Mouse (Mus musculus): Measurements from ENCODE around the gene Hltf.
"Not testable (repeated sequence)": the region's sequence is repeated elsewhere in the genome, so short reads cannot be mapped to it uniquely, and the experiment has no call there.

The Hltf gene

GRCm38 (mm10) chr3:20104776-20105175, 47.2 kb downstream of the Hltf start:
- no peak for DNase-seq

- DNase-seq: no peak
These were observed 51.3 kb downstream of the Hltf start for GRCm38 (mm10) chr3:20108881-20109280.

DNA sequence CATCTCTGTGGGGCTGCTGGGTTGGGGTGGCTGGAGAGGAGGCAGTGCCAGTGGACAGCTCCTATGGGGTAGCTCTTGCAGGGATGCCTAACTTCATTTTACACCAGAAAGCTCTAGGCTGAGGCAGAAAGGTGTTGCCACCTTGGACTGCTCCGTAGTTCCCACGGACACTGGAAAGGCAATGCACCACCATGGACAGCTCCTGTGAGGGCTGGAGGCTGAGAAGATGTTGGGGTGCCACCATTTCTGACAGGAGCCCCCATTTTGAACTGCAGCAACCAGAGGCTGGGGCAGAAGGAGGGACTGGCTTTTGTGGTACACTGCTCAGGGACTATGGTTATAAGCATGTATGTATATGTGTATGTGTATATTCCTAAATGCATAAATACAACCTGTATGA, 54.3 kb downstream of the Hltf start:
- no peak for DNase-seq

- DNase-seq: no peak
These were observed 61.5 kb downstream of the Hltf start for GRCm38 (mm10) chr3:20119044-20119591.

DNA sequence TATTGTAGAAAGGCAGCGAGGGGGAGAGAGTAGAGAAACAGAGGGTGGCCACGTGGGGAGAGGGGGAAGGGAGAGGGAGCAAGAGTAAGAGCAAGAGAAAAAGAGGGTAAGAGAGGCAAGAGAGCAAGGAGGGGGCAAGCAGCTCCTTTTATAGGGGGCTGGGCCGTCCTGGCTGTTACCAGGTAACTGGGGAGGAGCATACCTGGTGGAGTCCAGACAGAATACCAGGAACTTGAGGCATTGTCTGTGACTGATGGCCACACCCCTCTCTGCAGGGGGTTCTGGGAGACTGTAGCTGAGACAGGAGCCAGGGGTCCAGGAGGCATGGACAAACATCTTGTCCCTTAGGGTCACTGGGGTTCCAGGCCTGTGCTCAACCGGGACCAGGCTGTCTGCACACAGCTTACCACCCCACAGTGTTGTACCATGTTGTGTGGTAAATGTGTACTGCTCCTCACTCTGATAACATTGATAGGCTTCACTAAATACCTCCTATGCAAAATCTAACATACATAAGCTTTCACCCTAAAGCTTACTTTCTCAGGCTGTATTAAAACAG, 62.2 kb downstream of the Hltf start:
- DNase-seq: no peak

GRCm38 (mm10) chr3:20121582-20121981, 64.0 kb downstream of the Hltf start:
- not testable (repeated sequence) for DNase-seq

GRCm38 (mm10) chr3:20125604-20126003, 68.0 kb downstream of the Hltf start:
- no peak for DNase-seq

DNA sequence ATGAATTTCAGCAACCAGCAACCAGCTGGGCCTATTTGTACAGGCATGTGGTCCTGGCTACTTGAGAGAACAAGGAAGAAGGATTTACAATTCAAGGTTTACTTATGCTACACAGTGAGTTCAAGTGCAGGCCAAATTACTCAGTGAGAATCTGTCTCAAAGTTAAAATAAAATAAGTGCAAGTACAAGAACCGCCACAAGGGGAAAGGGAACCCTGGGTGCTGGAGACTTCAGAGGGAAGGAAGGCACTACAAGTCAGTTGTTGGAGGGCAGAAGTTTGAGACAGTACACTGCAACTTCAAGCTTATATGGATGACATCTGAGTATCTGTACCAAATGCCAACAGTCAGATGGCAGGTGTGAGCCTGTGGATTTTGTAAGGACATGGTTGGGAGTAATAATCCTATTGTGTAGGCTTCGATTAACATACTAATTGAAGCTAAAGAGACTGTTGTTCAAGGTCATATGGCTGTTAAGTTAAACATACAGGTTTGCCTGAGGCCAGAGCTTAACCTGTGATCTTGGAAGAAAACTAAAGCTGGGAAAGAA, 69.5 kb downstream of the Hltf start:
- DNase-seq: peak; percentile 22

GRCm38 (mm10) chr3:20129491-20129890, 71.9 kb downstream of the Hltf start:
- no peak for DNase-seq

DNA sequence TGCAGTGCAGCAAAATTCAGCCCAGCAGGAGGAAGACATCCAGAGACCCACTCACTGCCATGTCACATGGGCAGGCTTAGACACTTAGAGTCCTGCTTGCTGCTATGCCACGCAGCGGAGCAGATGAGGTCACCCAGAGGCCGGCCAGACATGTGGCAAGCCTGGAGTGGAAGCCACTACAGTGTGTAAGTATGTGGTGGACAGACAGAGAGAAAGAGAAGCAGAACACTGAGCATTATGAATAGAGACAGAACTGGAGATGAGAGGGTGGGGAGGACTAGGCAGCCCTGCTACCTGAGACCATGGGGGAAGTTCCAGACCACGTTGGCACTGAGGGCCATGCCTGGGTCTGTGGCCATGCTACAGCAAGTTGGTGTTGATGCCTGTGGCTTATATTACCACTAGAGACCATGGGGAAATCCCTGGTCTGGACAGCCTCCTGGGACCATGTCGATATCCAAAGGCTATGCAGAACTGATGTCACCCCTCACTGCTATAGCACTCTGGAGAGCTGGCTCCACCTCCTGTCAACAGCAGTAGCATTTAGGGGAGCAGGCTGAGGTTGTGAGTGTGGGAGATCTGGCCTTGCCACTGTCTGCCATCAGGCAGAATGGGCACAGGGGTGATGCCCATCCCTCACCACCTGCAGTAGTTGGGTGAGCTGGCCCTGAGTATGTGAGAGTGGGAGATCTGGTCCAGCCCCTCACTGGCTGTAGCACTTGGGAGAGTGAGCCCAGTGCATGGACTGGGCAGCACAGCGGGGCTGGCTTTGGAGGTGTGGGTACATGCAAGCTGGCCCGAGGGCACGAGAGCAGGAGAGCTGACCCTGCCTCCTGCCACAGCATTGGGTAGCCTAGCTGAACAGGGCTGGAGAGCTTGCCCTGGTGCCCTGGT, 73.1 kb downstream of the Hltf start:
- no peak for DNase-seq

DNA sequence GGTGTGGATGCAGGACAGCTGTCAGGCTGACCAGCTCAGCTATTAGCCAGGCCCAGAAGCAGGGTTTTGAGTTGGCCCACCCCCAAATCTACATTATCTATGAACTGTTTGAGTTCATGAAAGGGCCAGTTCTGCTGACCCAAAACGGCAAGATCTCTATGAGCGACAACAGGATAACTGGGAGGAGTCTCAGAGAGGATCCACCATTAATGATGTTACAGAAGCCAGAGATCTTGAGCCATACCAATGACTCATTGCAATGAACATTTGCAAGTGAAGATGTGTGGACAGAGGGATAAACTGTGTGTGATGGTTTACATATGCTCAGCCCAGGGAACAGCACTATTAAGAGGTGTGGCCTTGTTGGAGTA, 73.7 kb downstream of the Hltf start:
- no peak for DNase-seq

DNA sequence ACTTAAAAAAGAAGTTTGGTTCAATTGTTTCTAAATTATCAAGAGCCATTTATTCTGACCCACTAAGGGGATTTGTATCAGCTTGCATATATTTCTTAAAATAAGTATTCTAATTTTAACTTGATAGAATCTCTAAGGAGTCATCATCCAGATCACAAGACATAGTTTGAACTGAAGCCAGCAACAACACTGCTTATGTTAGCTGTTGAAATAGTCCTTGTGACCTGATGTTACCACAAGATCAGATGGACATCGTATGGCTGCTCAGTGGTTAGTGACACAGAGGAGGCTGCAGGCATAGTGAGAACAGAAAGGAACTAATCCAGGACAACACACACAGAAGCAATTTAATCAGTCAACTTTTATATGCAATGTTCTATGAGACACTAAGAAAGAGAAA, 75.1 kb downstream of the Hltf start:
- no peak for DNase-seq

- no peak for DNase-seq
These were observed 76.1 kb downstream of the Hltf start for GRCm38 (mm10) chr3:20133745-20134144.

GRCm38 (mm10) chr3:20134545-20134944, 76.9 kb downstream of the Hltf start:
- no peak for DNase-seq

DNA sequence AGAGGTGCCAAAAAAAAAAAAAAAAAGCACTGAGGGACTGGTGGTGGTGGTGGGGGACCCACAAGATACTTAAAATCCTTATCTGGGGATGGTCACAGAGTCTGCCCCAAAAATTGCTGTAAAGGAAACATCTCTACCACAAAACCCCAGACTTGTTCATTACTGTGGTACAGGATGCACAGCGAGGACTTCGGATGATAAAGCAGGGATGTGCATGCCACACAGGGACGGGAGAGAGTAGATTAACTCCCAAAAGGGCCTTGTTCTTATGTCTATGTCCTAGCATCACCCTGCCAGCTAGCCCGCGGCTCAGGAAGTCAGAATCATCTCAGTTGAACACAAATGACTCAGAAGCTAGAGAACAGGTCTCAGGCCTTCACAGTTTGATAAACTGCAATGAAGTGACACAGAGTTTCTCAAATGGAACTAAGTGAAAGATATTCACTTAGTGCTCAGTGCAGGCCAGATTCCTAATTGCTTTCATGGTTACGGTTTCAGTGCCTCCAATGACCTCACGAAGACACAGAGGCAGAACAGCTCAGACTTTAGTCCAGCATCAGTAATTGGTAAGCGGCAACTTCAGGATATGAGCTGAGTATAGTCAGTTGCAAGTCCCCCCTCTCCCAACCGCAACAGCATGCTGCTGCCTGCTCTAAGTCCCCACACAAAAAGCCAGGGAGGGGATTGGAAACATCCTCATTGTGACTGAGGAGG, 79.4 kb downstream of the Hltf start:
- DNase-seq: no peak

- DNase-seq: no peak
These were observed 83.6 kb downstream of the Hltf start for GRCm38 (mm10) chr3:20141240-20141639.

DNA sequence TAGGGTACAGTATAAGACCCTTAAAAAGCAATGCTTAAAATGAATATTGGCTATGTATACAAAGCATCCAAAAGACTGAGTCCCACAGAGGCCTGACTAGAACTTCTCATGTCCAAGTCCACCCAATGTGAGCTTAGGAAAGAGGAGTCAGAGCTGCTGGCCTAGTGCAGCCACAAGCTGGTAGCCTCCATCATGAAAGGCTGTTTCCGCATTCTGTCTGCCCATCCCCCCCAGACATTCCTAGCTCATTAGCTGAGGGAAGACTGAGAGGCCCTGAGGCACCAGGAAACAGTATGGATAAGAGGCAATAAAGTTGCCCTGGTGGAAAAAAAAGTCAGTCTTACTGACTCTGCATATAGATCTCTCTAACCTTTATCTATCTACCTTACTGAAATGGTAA, 84.1 kb downstream of the Hltf start:
- DNase-seq: peak; percentile 33

DNA sequence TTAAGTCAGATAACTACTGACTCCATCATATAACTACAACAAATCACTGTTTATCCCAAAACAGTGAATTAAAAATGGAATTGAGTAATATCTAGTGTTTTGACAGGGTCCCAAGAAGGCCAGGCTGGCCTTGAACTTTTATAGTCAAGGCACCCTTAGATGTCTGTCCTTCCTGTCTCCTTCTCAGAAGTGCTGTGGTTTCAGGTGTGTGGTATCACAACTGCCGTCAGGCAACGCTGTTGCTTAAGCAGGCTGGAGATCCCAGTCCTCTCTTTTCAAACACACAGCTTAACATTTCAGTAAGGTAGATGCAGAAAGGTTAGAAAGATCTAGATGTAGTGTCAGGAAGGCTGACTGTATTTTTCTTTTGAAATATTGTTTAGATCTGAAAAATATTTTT, 84.5 kb downstream of the Hltf start:
- peak; percentile 40 for DNase-seq

DNA sequence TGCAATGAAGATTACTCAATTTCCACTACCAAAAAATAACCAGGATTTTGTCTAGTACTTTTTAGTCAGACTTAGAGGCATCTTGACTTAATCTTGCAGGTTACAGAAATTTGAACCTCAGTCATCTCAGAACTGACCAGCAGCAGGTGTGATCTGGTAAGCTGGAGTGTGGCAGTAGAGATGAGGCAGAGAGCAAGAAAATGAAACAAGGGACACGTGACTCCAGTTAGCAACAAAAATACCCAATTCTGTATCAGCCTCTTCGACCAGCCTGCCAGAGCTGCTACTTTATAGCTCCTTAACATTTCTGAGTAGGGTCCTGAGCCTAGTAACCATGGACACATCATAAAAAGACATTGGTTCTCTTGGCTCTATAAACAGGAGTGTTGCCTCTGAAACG, 85.0 kb downstream of the Hltf start:
- no peak for DNase-seq

- no peak for DNase-seq
These were observed 86.1 kb downstream of the Hltf start for GRCm38 (mm10) chr3:20143726-20144125.

DNA sequence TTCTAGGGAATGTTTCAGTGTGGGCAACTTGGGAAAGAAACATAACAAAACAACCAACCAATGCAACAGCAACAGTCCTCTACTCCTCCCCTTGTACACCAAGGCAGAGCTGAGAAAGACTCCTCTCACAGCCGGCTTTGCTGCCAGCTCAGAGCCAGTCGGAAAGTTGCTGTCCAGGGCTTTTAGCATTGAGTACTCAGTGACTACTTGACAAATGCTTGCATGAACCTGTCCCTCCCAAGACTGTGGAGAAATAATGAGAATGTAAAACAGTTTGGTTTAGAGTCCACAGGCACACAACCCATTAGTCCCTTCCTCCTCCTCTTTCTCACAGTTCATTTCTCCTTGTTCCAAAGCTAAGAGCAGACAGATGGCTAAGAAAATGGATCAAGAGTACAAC, 86.8 kb downstream of the Hltf start:
- no peak for DNase-seq

GRCm38 (mm10) chr3:20145696-20146113, 88.1 kb downstream of the Hltf start:
- no peak for DNase-seq

DNA sequence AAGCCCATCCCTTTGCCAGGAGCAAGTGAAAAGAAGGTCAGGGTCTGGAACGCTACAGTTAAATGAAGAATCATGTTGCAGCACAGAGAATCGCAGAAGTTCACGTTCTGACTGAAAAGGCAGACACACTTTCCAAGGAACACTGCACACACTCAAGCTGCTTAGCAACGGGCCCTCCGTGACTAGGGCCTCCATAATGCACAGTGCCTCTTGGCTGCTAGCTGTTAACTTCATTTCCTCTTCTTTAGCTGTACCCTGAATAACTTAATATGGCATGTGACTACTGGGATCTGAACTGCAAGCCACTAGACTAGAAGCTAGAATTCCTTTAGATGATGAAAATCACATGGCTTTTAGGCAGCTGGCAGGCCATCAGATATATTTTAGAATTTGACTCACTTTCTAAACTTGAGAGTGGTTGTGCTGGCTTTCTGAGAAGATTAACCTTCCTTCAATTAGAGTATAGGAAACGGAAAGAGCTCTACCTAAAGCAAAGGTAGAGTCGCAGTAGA, 89.3 kb downstream of the Hltf start:
- DNase-seq: no peak
